Mouse (Mus musculus) bone marrow macrophage, adult 2 months (primary cell): ENCODE data around the gene Hspa1b. TPM values are rescaled to one million over a fixed set of nuclear protein-coding genes. Genes with fewer than 3 reads are reported as not detected.

Experiments
- H3K27ac ChIP-seq: 2 replicates; pipeline ENCODE4 v1.5.1; 2012; ENCODE audit warnings: low read depth, low read length; ENCODE audit not compliant: insufficient read depth
- H3K4me1 ChIP-seq: 2 replicates; pipeline ENCODE4 v1.6.1; 2012; ENCODE audit warnings: low read length; ENCODE audit not compliant: control insufficient read depth, insufficient read depth
- H3K4me3 ChIP-seq: 2 replicates; pipeline ENCODE4 v1.5.1; 2012; ENCODE audit warnings: mild to moderate bottlenecking, low read length, moderate library complexity; ENCODE audit not compliant: insufficient read depth
- CTCF ChIP-seq: IDR thresholded peaks from 2 replicates; pipeline ENCODE4 v1.5.1; 2012; ENCODE audit warnings: low read depth, mild to moderate bottlenecking, low read length, moderate library complexity
- POLR2A ChIP-seq: IDR thresholded peaks from 2 replicates; pipeline ENCODE4 v1.6.1; 2012; ENCODE audit warnings: mild to moderate bottlenecking, low read depth, low read length, borderline replicate concordance
- polyA plus RNA-seq: library from polyadenylated mRNA; stranded (reverse); fragments of >200 nt; gene quantifications from 2 replicates; pipeline ENCODE4 v1.2.4, GENCODE M21; 2012; ENCODE audit not compliant: missing spikeins, insufficient read depth, insufficient read length

Gene Hspa1b
- polyA plus RNA-seq, 1 experiment: 1.5 TPM

DNA sequence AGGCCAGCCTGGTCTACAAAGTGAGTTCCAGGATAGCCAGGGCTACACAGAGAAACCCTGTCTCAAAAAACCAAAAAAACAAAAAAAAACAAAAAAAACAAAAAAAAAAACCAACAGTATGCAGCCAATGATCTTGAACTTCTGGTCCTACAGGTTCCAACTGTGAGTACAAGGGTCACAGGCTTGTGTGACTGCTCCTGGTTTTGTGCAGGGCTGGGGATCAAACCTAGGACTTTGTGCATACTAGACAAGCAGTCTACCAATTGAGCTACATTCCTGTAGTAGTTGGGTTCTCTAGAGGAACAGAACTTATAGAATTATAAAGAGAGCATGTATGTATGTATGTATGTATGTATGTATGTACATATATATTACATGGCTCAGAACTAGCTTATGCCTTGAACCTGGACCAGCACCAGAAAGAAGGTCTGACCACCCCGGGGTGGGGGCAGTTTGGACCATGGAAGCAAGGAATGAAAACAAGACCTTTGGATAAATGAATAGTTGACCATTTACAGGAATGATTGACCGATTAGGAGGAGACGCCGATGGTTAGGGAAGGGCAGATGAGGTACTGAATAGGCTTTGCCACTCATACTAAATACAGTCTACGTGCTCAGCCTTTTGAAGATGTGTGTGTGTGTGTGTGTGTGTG lies 12.4 kb downstream of the Hspa1b start:
- TF ChIP-seq CTCF (no peak), POLR2A (no peak)
- no peak overlapping the region for H3K4me3 ChIP-seq

DNA sequence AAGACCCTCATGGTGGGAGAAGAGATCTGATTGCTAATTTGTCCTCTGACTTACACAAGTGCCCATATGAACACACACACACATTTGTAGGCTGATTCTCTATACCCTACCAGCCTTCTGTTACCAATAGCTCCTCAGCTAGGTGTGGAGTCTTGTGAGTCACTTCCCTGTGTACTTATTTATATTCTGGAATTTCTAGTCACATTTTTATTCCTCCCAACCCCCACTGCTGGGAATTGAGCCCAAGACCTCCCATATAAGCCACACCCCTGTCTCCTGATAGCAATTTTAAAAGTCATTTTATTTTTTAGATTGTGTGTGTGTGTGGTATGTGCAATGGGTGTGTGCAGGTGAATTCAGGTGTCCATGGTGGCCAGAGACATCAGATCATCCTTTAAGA lies 14.7 kb downstream of the Hspa1b start:
- no peak overlapping the region for H3K4me3 ChIP-seq
- H3K27ac ChIP-seq: no peak overlapping the region
- TF ChIP-seq CTCF (no peak), POLR2A (no peak)
- H3K4me1 ChIP-seq: peaks cover 5% of the 10 kb centered on the region

More for the DNA sequence above, 12.4 kb downstream of the Hspa1b start:
- Histone ChIP-seq H3K27ac (no peak overlapping the region), H3K4me1 (peaks cover 2% of the 10 kb centered on the region; the same call in 1 of the 2 replicates)

DNA sequence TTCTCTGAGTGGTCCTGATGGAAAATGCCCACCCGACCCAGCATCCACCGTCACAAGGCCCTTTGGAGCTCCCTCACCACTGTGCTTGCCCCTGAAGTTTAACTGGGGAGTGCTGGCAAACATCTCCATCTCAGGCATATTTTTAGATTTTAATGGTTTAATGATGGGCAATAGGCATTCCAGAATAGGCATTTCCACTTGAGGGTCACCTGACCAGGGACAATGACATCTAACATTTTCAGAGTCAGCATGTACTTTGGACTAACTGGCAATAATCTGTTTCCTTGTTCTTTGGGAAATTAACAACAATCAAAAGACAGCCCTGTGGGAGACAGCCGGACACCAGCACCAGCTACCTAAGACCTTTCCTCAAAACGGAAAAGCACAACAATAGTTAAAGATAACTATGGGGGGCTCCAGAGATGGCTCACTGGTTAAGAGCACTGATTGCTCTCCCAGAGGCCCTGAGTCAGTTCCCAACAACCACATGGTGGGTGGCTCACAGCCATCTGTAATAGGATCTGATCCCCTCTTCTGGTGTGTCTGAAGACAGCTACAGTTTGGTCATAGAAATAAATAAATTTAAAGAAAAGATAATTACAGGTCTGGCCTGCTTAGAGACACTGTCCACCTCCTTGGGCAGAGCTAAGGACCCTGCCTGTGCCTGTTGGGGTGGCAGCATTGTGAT lies 15.8 kb downstream of the Hspa1b start:
- H3K4me1 ChIP-seq: peaks cover 9% of the 10 kb centered on the region
- H3K27ac ChIP-seq: no peak overlapping the region
- no peak overlapping the region for H3K4me3 ChIP-seq
- TF ChIP-seq CTCF: no peak
- TF ChIP-seq POLR2A: no peak

DNA sequence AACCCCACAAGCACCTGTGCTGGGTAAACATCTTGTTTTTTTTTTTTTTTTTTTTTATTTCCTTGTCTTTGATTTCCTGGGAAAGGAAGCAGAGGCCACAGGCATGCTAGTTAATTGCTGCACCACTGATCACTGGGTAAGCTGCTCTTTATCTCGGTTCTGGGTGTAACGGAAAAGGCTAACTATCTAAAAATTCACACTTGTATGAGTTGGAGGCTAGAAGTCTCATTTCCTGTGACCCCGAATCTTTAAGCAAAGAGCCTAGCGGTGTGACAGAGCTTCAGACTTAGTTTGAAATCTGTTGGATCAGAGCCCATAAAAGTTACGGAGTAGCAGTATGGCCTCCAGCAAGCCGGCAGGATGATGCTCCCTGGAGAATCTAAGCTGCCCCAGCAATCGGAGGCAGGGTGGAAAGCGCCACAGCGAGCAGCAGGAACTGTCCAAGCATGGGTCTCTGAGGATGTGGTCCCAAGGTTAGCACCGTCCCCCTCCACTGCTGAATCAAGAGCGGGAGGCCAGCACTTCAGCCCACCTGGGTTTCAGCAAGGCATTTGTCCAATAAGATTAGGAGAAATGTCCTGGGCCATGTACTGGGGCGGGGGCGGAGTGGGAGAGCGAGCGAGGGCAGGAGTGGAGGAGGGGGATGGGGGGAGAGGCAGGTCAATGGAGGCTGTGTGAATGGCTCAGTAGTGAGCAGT lies 17.5 kb downstream of the Hspa1b start:
- Histone ChIP-seq H3K27ac (no peak overlapping the region), H3K4me1 (peaks cover 16% of the 10 kb centered on the region), H3K4me3 (no peak overlapping the region)
- TF ChIP-seq POLR2A (no peak), CTCF (no peak)

DNA sequence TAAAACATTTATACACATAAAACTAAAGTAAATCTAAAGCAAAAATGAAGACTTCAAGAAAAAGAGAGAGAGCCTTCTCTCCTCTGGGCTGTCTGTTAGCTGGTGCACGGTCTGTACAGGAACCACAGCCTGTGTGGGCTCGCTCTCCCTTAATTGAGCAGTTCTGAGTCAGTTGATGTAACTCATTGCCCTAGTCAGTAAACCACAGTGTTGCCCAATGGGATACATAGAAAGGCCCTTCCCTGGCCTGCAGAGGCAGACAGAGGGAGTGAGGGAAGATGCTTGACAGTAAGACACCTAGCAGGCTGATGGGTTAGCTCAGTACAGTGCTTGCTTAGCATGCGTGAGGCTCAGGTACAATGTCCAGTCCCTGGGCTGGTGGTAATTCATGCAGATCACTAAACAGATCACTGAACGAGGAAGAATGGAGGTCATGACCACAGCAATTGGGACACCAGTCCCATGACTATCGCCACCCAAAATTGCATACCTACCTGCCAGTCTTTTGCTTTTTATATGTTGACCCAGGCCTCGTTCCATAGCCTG lies 21.0 kb downstream of the Hspa1b start:
- Histone ChIP-seq H3K27ac (no peak overlapping the region), H3K4me3 (no peak overlapping the region)
- TF ChIP-seq CTCF: no peak

DNA sequence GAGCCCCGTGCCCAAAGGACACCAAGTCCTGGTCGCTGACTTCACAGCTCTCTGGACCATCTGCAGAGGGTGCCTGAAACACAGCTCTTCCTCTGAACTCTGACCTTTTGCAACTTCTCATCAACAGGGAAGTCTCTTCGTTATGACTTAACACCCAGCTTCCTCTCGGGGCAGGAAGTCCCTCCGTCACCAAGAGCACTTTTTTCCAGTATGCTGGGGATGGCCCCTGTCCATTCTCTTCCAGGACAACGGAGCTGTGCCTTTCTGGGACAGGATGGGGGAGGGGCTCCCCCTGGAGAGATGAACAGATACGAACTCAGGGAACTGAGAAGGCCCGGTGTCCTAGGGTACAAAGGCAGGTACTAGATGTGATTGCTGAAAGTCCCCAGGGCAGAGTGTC lies 24.2 kb downstream of the Hspa1b start:
- no peak for TF ChIP-seq POLR2A
- TF ChIP-seq CTCF: no peak
- Histone ChIP-seq H3K27ac (peak overlapping the region; percentile 37), H3K4me3 (peak overlapping the region; percentile 36), H3K4me1 (peaks cover 46% of the 10 kb centered on the region)

More for the DNA sequence above, 21.0 kb downstream of the Hspa1b start:
- peaks cover 38% of the 10 kb centered on the region for H3K4me1 ChIP-seq

DNA sequence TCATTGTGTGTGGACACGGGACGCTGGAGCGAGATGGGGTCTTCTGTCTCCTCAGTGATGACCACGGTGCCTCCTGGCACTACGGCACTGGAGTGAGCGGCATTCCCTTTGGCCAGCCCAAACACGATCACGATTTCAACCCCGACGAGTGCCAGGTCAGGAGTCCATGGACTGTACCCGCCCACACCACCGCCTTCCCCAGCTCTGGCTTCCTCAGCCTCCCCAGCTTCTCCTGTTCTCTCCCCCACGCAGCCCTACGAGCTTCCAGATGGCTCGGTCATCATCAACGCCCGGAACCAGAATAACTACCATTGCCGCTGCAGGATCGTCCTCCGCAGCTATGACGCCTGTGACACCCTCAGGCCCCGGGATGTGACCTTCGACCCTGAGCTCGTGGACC lies 25.0 kb downstream of the Hspa1b start:
- TF ChIP-seq POLR2A (no peak), CTCF (no peak)
- Histone ChIP-seq H3K4me3 (no peak overlapping the region), H3K4me1 (peaks cover 44% of the 10 kb centered on the region), H3K27ac (no peak overlapping the region)

DNA sequence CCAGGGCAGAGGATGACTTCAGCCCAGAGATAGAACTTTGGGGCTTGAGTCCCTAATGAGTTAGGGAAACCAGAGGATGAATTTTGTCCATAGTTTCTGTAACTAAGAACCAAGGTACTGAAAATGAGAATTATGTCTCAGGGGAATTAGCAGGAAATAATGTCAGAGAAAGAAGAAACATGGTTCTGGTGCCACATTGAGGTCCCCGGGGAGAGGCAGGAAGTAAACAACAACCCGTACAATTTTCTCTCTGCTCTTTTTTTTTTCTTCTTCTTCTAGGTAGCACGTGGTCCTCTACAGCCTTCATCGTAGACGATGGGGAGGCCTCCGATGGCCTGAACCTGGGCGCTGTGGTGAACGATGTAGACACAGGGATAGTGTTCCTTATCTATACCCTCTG lies 26.8 kb downstream of the Hspa1b start:
- H3K4me1 ChIP-seq: peaks cover 34% of the 10 kb centered on the region
- TF ChIP-seq CTCF: no peak
- no peak for TF ChIP-seq POLR2A
- H3K27ac ChIP-seq: no peak overlapping the region
- H3K4me3 ChIP-seq: peak overlapping the region; percentile 88

DNA sequence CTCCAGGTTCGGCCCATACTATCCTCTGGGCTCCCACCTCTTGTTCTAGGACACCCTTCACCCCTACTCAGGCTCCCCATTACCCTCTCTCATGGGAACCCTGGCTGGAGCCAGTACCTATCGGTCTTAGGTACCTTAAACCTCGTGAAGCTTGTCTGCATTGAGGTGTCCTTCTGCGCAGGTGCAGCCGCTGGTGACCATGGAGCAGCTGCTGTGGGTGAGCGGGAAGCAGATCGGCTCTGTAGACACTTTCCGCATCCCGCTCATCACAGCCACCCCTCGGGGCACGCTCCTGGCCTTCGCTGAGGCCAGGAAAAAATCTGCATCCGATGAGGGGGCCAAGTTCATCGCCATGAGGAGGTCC lies 27.3 kb downstream of the Hspa1b start:
- Histone ChIP-seq H3K4me1 (peaks cover 32% of the 10 kb centered on the region), H3K4me3 (peak overlapping the region; percentile 88), H3K27ac (peak overlapping the region; percentile 62)
- TF ChIP-seq POLR2A: no peak
- no peak for TF ChIP-seq CTCF

DNA sequence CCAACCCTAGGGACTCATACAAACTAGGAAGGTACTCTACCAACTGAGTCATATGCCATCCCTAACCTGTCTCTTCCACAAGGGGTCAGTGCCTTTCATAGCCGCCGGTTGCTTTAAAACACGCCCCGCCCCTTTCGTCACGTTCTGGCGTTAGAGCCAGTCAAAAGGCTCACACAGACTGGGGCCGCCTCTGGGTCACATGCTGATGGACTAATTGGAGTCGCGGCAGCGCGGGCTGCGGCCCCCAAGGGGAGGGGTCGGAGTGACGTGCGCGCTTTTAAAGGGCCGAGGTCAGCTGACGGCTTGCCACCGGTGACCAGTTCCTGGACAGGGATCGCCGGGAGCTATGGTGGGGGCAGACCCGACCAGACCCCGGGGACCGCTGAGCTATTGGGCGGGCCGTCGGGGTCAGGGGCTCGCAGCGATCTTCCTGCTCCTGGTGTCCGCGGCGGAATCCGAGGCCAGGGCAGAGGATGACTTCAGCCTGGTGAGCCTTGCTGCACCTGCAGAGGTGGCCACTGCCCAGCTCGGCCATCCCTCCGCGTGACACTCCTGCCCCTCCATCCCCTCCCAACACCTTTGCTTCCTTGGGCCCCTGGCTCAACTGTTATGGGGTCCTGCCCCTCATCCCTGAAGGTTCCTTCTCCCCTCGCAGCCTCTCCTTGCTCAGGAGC lies 27.8 kb downstream of the Hspa1b start, which contains the start of gene Neu1:
TSS of gene Neu1 (plus strand) at position 193 of the 674 bp plus-strand sequence.
- peak within 1 kb of the TSS; percentile 88 for H3K4me3 ChIP-seq
- H3K27ac ChIP-seq: peak within 1 kb of the TSS; percentile 62
- H3K4me1 ChIP-seq: peaks cover 32% of the 10 kb centered on the region
- TF ChIP-seq POLR2A (peak; percentile 89; the same call in 1 of the 2 replicates), CTCF (no peak)
